Mouse (Mus musculus): ENCODE results near the gene Hsd11b2.

DNA sequence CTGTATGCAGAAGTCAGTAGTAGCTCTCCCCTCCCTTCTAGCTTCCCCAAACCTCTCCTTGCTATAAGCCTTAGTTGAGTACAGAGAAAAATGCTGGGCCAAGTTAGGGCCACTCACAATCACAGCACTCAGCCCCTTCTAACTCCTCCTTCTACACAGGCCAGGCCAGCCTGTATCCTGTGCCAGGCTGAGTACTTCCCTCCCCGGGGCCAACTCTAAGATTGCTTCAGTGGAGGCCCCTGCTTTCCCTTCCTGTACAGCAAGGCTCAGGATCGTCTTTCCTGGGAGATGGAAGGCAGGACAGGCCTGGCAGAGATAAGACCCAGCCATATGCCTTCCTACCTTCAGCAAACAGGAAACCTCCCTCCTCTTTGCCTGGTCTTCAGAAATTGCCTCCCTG, 14.9 kb downstream of the Hsd11b2 start:
- no peak for TF ChIP-seq POLR2A (IDR thresholded peaks at IDR 0.05; ENCODE audit: insufficient read depth, low read depth, low read length)
- no peak for TF ChIP-seq CTCF (IDR thresholded peaks at IDR 0.05; ENCODE audit: insufficient read depth, low read depth, low read length)
